Mouse (Mus musculus) liver, adult 2 months (tissue): ENCODE measurements around the gene Igfbp5. TPM values are rescaled to one million over a fixed set of nuclear protein-coding genes. Genes with fewer than 3 reads are reported as not detected.

ENCODE experiments used
- DNase-seq: peaks from one replicate; pipeline ENCODE4 v3.0.0-alpha.2; 2011; ENCODE audit warnings: low read depth, low spot score; ENCODE audit errors: extremely low read depth
- H3K27ac ChIP-seq: fragments of 200-500 bp; replicated peaks from 2 replicates; pipeline ENCODE4 v1.5.1; 2012; ENCODE audit warnings: low read depth, mild to moderate bottlenecking, control low read depth, inconsistent platforms, low read length; ENCODE audit not compliant: insufficient read depth
- H3K27me3 ChIP-seq: fragments of 200-500 bp; 2 replicates; pipeline ENCODE4 v1.6.1; 2012; ENCODE audit warnings: mild to moderate bottlenecking, moderate library complexity, low read length, inconsistent platforms; ENCODE audit not compliant: control insufficient read depth, insufficient read depth
- H3K36me3 ChIP-seq: fragments of 200-500 bp; 2 replicates; pipeline ENCODE4 v1.6.1; 2012; ENCODE audit warnings: low read length, inconsistent platforms; ENCODE audit not compliant: control insufficient read depth, insufficient read depth
- H3K4me1 ChIP-seq: fragments of 200-500 bp; 2 replicates; pipeline ENCODE4 v1.6.1; 2011; ENCODE audit warnings: low read length; ENCODE audit not compliant: control insufficient read depth, insufficient read depth
- H3K4me3 ChIP-seq: fragments of 200-500 bp; 2 replicates; pipeline ENCODE4 v1.5.1; 2011; ENCODE audit warnings: low read depth, mild to moderate bottlenecking, control low read depth, low read length, moderate library complexity; ENCODE audit not compliant: insufficient read depth
- H3K79me2 ChIP-seq: fragments of 200-500 bp; 2 replicates; pipeline ENCODE4 v1.6.1; 2012; ENCODE audit warnings: inconsistent platforms, mild to moderate bottlenecking, low read length, moderate library complexity; ENCODE audit not compliant: control insufficient read depth, insufficient read depth
- H3K9ac ChIP-seq: fragments of 200-500 bp; 2 replicates; pipeline ENCODE4 v1.6.1; 2012; ENCODE audit warnings: low read depth, mild to moderate bottlenecking, control low read depth, inconsistent platforms, low read length
- CTCF ChIP-seq: fragments of 200-500 bp; IDR thresholded peaks from 2 replicates; pipeline ENCODE4 v1.5.1; 2011; ENCODE audit warnings: low read depth, low read length, control low read depth
- POLR2A ChIP-seq: fragments of 200-500 bp; IDR thresholded peaks from 2 replicates; pipeline ENCODE4 v1.6.1; 2011; ENCODE audit warnings: low read length, control low read depth; ENCODE audit not compliant: insufficient read depth; ENCODE audit errors: extremely low read depth
- WGBS: fragments of 180-500 bp; shearing (Covaris S2); methylation state at CpG from one replicate; pipeline ENCODE4 v1.1.7; 2018; 5-methylcytosine and 5-hydroxymethylcytosine counted together
- polyA plus RNA-seq: library from polyadenylated mRNA; depleted of rRNA; stranded (reverse); fragments of >200 nt; gene quantifications from 2 replicates; pipeline ENCODE4 v1.2.3, GENCODE M21; 2012
- total RNA-seq: library from RNA; depleted of rRNA; stranded (reverse); fragments of >200 nt; gene quantifications from 2 replicates; pipeline ENCODE4 v1.2.3, GENCODE M21; 2014

Gene Igfbp5
- total and polyA plus RNA-seq, 2 experiments, result 2.4 to 3.0 TPM

GRCm38 (mm10) chr1:72826446-72826845 is 48.2 kb downstream of the Igfbp5 start:
- no peaks in the 10 kb centered on the region for H3K79me2 ChIP-seq
- TF ChIP-seq CTCF (no peak), POLR2A (no peak)
- H3K9ac ChIP-seq, result no peak overlapping the region
- H3K27me3 ChIP-seq, result no peaks in the 10 kb centered on the region
- H3K36me3 ChIP-seq, result peaks cover 4% of the 10 kb centered on the region; the same call in 1 of the 2 replicates
- no peak overlapping the region for H3K27ac ChIP-seq
- H3K4me1 ChIP-seq, result no peaks in the 10 kb centered on the region
- no peak overlapping the region for H3K4me3 ChIP-seq
- WGBS, result 19% methylated on average over 6 of the region's 6 CpGs
- DNase-seq, result no peak

GRCm38 (mm10) chr1:72825921-72826320 is 48.8 kb downstream of the Igfbp5 start:
- 24% methylated on average over 4 of the region's 4 CpGs for WGBS
- peak overlapping the region; percentile 47 for H3K9ac ChIP-seq
- H3K27me3 ChIP-seq, result no peaks in the 10 kb centered on the region

GRCm38 (mm10) chr1:72825286-72825685 is 49.4 kb downstream of the Igfbp5 start:
- DNase-seq, result peak; percentile 34
- TF ChIP-seq POLR2A (no peak), CTCF (no peak)
- no peaks in the 10 kb centered on the region for H3K79me2 ChIP-seq
- peak overlapping the region; percentile 81 for H3K9ac ChIP-seq
- H3K4me1 ChIP-seq, result no peaks in the 10 kb centered on the region
- WGBS, result 3% methylated on average over 20 of the region's 20 CpGs
- no peaks in the 10 kb centered on the region for H3K27me3 ChIP-seq
- peak overlapping the region; percentile 26 for H3K27ac ChIP-seq
- no peaks in the 10 kb centered on the region; the same call in 1 of the 2 replicates for H3K36me3 ChIP-seq
- H3K4me3 ChIP-seq, result peak overlapping the region; percentile 90

More at GRCm38 (mm10) chr1:72825921-72826320, 48.8 kb downstream of the Igfbp5 start:
- Histone ChIP-seq H3K4me3 (peak overlapping the region; percentile 38), H3K27ac (no peak overlapping the region), H3K4me1 (no peaks in the 10 kb centered on the region), H3K79me2 (no peaks in the 10 kb centered on the region), H3K36me3 (peaks cover 1% of the 10 kb centered on the region; the same call in 1 of the 2 replicates)
- TF ChIP-seq POLR2A (no peak), CTCF (no peak)
- peak; percentile 34 for DNase-seq

- no peak for DNase-seq
- Histone ChIP-seq H3K27me3 (no peaks in the 10 kb centered on the region), H3K9ac (peak overlapping the region; percentile 81), H3K79me2 (no peaks in the 10 kb centered on the region), H3K4me1 (no peaks in the 10 kb centered on the region), H3K36me3 (no peaks in the 10 kb centered on the region; the same call in 1 of the 2 replicates), H3K27ac (peak overlapping the region; percentile 26), H3K4me3 (peak overlapping the region; percentile 90)
- TF ChIP-seq POLR2A (no peak), CTCF (no peak)
- WGBS, result under 1% methylated on average over 37 of the region's 37 CpGs
These were observed 50.0 kb downstream of the Igfbp5 start for GRCm38 (mm10) chr1:72824707-72825101.

- H3K36me3 ChIP-seq, result no peaks in the 10 kb centered on the region; the same call in 1 of the 2 replicates
- H3K79me2 ChIP-seq, result no peaks in the 10 kb centered on the region
- H3K4me1 ChIP-seq, result no peaks in the 10 kb centered on the region
- TF ChIP-seq CTCF, result no peak
- peak; percentile 95 for TF ChIP-seq POLR2A
- H3K4me3 ChIP-seq, result peak within 1 kb of the TSS; percentile 90
- H3K27me3 ChIP-seq, result no peaks in the 10 kb centered on the region
- H3K9ac ChIP-seq, result peak within 1 kb of the TSS; percentile 81
- peak; percentile 73 for DNase-seq
- WGBS, result 3% methylated on average over 49 of the region's 58 CpGs
- H3K27ac ChIP-seq, result peak within 1 kb of the TSS; percentile 47
These were observed 50.7 kb downstream of the Igfbp5 start, which contains the start of gene Igfbp2 for GRCm38 (mm10) chr1:72823751-72824706. TSS of gene Igfbp2 (plus strand) at chr1:72824503.

- 92% methylated on average over 10 of the region's 10 CpGs for WGBS
- no peaks in the 10 kb centered on the region for H3K27me3 ChIP-seq
- no peak for DNase-seq
- H3K4me3 ChIP-seq, result no peak overlapping the region
- no peaks in the 10 kb centered on the region; the same call in 1 of the 2 replicates for H3K36me3 ChIP-seq
- no peak for TF ChIP-seq CTCF
- no peak for TF ChIP-seq POLR2A
- H3K79me2 ChIP-seq, result no peaks in the 10 kb centered on the region
- H3K27ac ChIP-seq, result no peak overlapping the region
- no peak overlapping the region for H3K9ac ChIP-seq
- no peaks in the 10 kb centered on the region for H3K4me1 ChIP-seq
These were observed 51.8 kb downstream of the Igfbp5 start for GRCm38 (mm10) chr1:72822893-72823292.
